Mouse (Mus musculus): ENCODE measurements around the gene Zkscan4.
"Not testable (repeated sequence)": the region's sequence is repeated elsewhere in the genome, so short reads cannot be mapped to it uniquely, and the experiment has no call there.

Gene Zkscan4

GRCm38 (mm10) chr13:21478759-21479670, at the start of gene Zkscan4, which contains the start of gene Gm10065:
Gene Zkscan4 (plus strand): TSS chr13:21478907.
Gene Gm10065 (minus strand): TSS chr13:21479441.
- DNase-seq (ENCODE audit: extremely low spot score, low read depth, low spot score) = peak; percentile 12

- DNase-seq (ENCODE audit: extremely low spot score, low read depth, low spot score) = no peak
Measured at GRCm38 (mm10) chr13:21435476-21435875, 43.2 kb upstream of the Zkscan4 start.

GRCm38 (mm10) chr13:21440503-21441206, 38.1 kb upstream of the Zkscan4 start, which contains the start of gene Pgbd1:
Gene Pgbd1 (minus strand): TSS chr13:21441058.
- peak; percentile 50 for DNase-seq (ENCODE audit: extremely low spot score, low read depth, low spot score)

GRCm38 (mm10) chr13:21441207-21441572, 37.5 kb upstream of the Zkscan4 start:
- no peak for DNase-seq (ENCODE audit: extremely low spot score, low read depth, low spot score)

GRCm38 (mm10) chr13:21446796-21447195, 31.9 kb upstream of the Zkscan4 start:
- no peak for DNase-seq (ENCODE audit: extremely low spot score, low read depth, low spot score)

GRCm38 (mm10) chr13:21447856-21448614, 30.7 kb upstream of the Zkscan4 start:
- DNase-seq (ENCODE audit: extremely low spot score, low read depth, low spot score) = no peak

GRCm38 (mm10) chr13:21453042-21453441, 25.7 kb upstream of the Zkscan4 start:
- no peak for DNase-seq (ENCODE audit: extremely low spot score, low read depth, low spot score)

- DNase-seq (ENCODE audit: extremely low spot score, low read depth, low spot score) = peak; percentile 83
Measured at GRCm38 (mm10) chr13:21453449-21453848, 25.3 kb upstream of the Zkscan4 start, which contains the start of gene Zscan26. Gene Zscan26 (minus strand): TSS chr13:21453730.

- no peak for DNase-seq (ENCODE audit: extremely low spot score, low read depth, low spot score)
Measured at GRCm38 (mm10) chr13:21454133-21454532, 24.6 kb upstream of the Zkscan4 start.

GRCm38 (mm10) chr13:21456347-21456746, 22.4 kb upstream of the Zkscan4 start:
- DNase-seq (ENCODE audit: extremely low spot score, low read depth, low spot score) = no peak

GRCm38 (mm10) chr13:21462516-21462915, 16.2 kb upstream of the Zkscan4 start:
- not testable (repeated sequence) for DNase-seq (ENCODE audit: extremely low spot score, low read depth, low spot score)

- DNase-seq (ENCODE audit: extremely low spot score, low read depth, low spot score) = no peak
Measured at GRCm38 (mm10) chr13:21467336-21467735, 11.4 kb upstream of the Zkscan4 start.

GRCm38 (mm10) chr13:21468061-21469019, 10.4 kb upstream of the Zkscan4 start, which contains the start of gene Nkapl:
Gene Nkapl (minus strand): TSS chr13:21468509.
- no peak for DNase-seq (ENCODE audit: extremely low spot score, low read depth, low spot score)

- no peak for DNase-seq (ENCODE audit: extremely low spot score, low read depth, low spot score)
Measured at GRCm38 (mm10) chr13:21469097-21469496, 9.6 kb upstream of the Zkscan4 start.

- no peak for DNase-seq (ENCODE audit: extremely low spot score, low read depth, low spot score)
Measured at GRCm38 (mm10) chr13:21472427-21472826, 6.3 kb upstream of the Zkscan4 start.

- DNase-seq (ENCODE audit: extremely low spot score, low read depth, low spot score) = no peak
Measured at GRCm38 (mm10) chr13:21486881-21487280, 8.2 kb downstream of the Zkscan4 start.

GRCm38 (mm10) chr13:21492847-21493246, 14.1 kb downstream of the Zkscan4 start:
- no peak for DNase-seq (ENCODE audit: extremely low spot score, low read depth, low spot score)

GRCm38 (mm10) chr13:21495080-21495479, 16.4 kb downstream of the Zkscan4 start, which contains the start of gene AK157302:
Gene AK157302 (plus strand): TSS chr13:21495223.
- DNase-seq (ENCODE audit: extremely low spot score, low read depth, low spot score) = no peak

GRCm38 (mm10) chr13:21501182-21501581, 22.5 kb downstream of the Zkscan4 start, which contains the start of gene Gm11273:
Gene Gm11273 (minus strand): TSS chr13:21501418.
- DNase-seq (ENCODE audit: extremely low spot score, low read depth, low spot score) = not testable (repeated sequence)

- DNase-seq (ENCODE audit: extremely low spot score, low read depth, low spot score) = no peak
Measured at GRCm38 (mm10) chr13:21502296-21502695, 23.6 kb downstream of the Zkscan4 start.

Data from hindlimb bud, embryonic 11.5 days (tissue).